Mouse (Mus musculus) lung, embryonic 14.5 days (tissue): ENCODE data around the gene Shank2. TPM values are rescaled to one million over a fixed set of nuclear protein-coding genes. Genes with fewer than 3 reads are reported as not detected.
A peak's percentile ranks its signal among the peaks of the same experiment; 100 is the strongest.

Experiments
- ATAC-seq: fragments of 200-750 bp; cut with Nextera tagmentation; 2 replicates; pipeline ENCODE4 v1.8.0; 2017; ENCODE audit warnings: mild to moderate bottlenecking, moderate TSS enrichment, moderate library complexity; ENCODE audit not compliant: insufficient read depth
- DNase-seq: peaks from one replicate; pipeline ENCODE4 v3.0.0-alpha.2; 2015
- H3K27ac ChIP-seq: fragments of 300-500 bp; sonication (generic); 2 replicates; pipeline ENCODE4 v1.5.1; 2014; ENCODE audit warnings: low read depth, mild to moderate bottlenecking, moderate library complexity
- H3K27me3 ChIP-seq: fragments of 300-500 bp; sonication (generic); 2 replicates; pipeline ENCODE4 v1.6.1; 2014; ENCODE audit warnings: low read length, control low read depth; ENCODE audit not compliant: insufficient read depth
- H3K36me3 ChIP-seq: fragments of 300-500 bp; sonication (generic); 2 replicates; pipeline ENCODE4 v1.6.1; 2014; ENCODE audit warnings: control low read depth; ENCODE audit not compliant: insufficient read depth
- H3K4me1 ChIP-seq: fragments of 300-500 bp; sonication (generic); 2 replicates; pipeline ENCODE4 v1.6.1; 2014; ENCODE audit warnings: antibody characterized with exemption, control low read depth; ENCODE audit not compliant: insufficient read depth
- H3K4me2 ChIP-seq: fragments of 300-500 bp; sonication (generic); 2 replicates; pipeline ENCODE4 v1.6.1; 2014; ENCODE audit warnings: mild to moderate bottlenecking
- H3K4me3 ChIP-seq: fragments of 300-500 bp; sonication (generic); 2 replicates; pipeline ENCODE4 v1.5.1; 2014; ENCODE audit warnings: low read depth, low read length
- H3K9ac ChIP-seq: fragments of 300-500 bp; sonication (generic); 2 replicates; pipeline ENCODE4 v1.6.1; 2014
- H3K9me3 ChIP-seq: fragments of 300-500 bp; sonication (generic); 2 replicates; pipeline ENCODE4 v1.6.1; 2016; ENCODE audit warnings: low read depth, low read length, control low read depth
- CTCF ChIP-seq: IDR thresholded peaks from 2 replicates; pipeline ENCODE4 v1.5.1; 2016; ENCODE audit warnings: antibody characterized with exemption, low read depth
- WGBS: fragments of 180-500 bp; shearing (Covaris S2); extraction: QIAGEN DNeasy Blood & Tissue Kit; methylation state at CpG from one replicate; pipeline ENCODE4 v1.1.7; 2014; 5-methylcytosine and 5-hydroxymethylcytosine counted together
- polyA plus RNA-seq: library from polyadenylated mRNA; unstranded; fragments of >200 nt; fragmentation: Nextera tagmentation; extraction: Ambion mirVana; gene quantifications from 2 replicates; pipeline ENCODE4 v1.2.1, GENCODE M21; 2014

Gene Shank2
- polyA plus RNA-seq, 1 experiment from 2014 or later, result 2.1 TPM

DNA sequence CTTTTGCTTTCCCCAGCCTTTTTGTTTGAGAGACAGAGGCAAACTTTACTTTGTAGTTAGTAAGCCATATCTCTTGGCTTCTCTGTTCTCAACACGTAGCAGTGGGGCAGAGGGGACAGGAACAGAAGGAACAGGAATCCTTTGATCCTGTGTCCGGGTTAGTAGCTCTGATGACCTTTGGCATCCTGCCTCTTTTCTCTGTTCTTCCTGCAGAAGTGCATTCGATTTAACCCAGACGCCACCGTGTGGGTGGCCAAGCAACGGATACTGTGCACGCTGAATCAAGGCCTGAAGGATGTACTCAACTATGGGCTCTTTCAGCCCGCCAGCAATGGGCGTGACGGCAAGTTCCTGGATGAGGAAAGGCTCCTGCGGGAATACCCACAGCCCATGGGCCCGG is 50.3 kb downstream of the Shank2 start:
- H3K4me3 ChIP-seq, result no peak overlapping the region
- DNase-seq (peak; percentile 69), ATAC-seq (no peak)
- H3K27me3 ChIP-seq, result no peaks in the 10 kb centered on the region
- peak; percentile 49 for TF ChIP-seq CTCF
- no peak overlapping the region for H3K27ac ChIP-seq
- 9% methylated on average over 12 of the region's 12 CpGs for WGBS
- H3K4me1 ChIP-seq, result no peaks in the 10 kb centered on the region
- no peaks in the 10 kb centered on the region for H3K36me3 ChIP-seq
- no peak overlapping the region for H3K9ac ChIP-seq
- H3K4me2 ChIP-seq, result no peak overlapping the region
- H3K9me3 ChIP-seq, result no peaks in the 10 kb centered on the region

DNA sequence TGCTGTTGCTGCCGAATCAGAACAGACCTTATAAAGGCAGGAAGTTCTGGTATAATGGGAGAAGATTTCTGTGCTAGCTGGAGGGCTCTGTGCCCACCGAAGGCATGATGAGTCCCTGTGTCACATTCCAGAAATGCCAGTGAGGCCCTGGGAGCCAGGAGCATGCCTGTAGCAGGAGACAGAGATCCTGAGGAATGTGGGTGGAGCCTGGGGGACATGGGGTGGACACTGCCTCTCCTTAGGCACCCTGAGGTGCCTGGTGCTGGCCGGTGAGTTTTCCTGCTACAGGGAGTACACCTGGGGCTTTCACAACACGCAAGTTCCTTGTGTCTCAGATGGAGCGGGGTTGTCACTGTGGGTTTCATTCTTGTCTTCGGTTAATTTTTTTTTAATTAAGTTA is 53.5 kb downstream of the Shank2 start:
- Histone ChIP-seq H3K27me3 (no peaks in the 10 kb centered on the region), H3K36me3 (no peaks in the 10 kb centered on the region), H3K4me1 (no peaks in the 10 kb centered on the region), H3K9ac (no peak overlapping the region), H3K4me3 (no peak overlapping the region), H3K4me2 (no peak overlapping the region), H3K27ac (no peak overlapping the region), H3K9me3 (no peaks in the 10 kb centered on the region)
- ATAC-seq (peak; percentile 17; the same call in 1 of the 2 replicates), DNase-seq (peak; percentile 9)
- 53% methylated on average over 6 of the region's 6 CpGs for WGBS
- TF ChIP-seq CTCF, result no peak

DNA sequence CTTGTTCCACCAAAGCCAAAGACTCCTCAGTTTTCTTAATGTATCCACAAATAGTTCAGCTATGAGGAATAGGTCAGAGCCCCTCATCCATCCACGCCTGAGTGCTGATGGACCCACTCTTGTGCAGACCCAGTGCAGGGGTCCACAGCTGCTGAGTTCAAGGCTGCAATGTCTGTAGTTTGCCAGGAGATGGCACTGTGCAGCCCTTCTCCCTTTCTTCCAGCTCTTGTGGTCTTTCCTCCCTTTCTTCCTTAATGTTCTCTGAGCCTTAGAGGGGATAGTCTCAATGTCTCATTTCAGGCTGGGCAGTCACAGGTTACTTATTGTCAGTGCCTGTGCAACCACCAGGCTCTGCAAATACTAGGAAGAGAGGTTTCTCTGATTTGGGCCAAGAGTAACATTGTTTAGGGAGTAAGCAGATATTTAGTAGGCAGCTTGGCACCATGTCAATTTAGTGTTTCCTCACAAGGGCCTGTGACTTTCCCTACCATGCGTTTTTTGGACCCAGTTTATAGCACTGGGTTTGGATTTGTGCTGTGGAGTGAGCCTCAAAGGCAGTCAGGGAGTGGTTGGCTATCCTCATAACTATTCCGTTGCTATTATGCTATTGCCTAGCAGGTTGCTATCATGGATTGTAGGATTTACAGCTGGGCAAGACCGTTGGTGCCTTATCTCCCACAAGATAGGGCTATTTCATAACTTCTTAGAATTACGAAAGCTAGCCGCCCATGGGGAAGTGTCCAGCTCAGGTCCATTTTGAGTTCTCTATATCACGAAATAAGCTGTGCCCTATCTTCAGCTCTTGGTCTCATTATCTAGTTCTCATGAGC is 54.2 kb downstream of the Shank2 start:
- Histone ChIP-seq H3K9ac (no peak overlapping the region), H3K4me2 (no peak overlapping the region), H3K27ac (no peak overlapping the region), H3K9me3 (no peaks in the 10 kb centered on the region), H3K36me3 (no peaks in the 10 kb centered on the region), H3K4me1 (no peaks in the 10 kb centered on the region), H3K4me3 (no peak overlapping the region), H3K27me3 (no peaks in the 10 kb centered on the region)
- WGBS, result 60% methylated on average over 7 of the region's 7 CpGs
- DNase-seq (peak; percentile 55), ATAC-seq (no peak)
- TF ChIP-seq CTCF, result peak; percentile 83

DNA sequence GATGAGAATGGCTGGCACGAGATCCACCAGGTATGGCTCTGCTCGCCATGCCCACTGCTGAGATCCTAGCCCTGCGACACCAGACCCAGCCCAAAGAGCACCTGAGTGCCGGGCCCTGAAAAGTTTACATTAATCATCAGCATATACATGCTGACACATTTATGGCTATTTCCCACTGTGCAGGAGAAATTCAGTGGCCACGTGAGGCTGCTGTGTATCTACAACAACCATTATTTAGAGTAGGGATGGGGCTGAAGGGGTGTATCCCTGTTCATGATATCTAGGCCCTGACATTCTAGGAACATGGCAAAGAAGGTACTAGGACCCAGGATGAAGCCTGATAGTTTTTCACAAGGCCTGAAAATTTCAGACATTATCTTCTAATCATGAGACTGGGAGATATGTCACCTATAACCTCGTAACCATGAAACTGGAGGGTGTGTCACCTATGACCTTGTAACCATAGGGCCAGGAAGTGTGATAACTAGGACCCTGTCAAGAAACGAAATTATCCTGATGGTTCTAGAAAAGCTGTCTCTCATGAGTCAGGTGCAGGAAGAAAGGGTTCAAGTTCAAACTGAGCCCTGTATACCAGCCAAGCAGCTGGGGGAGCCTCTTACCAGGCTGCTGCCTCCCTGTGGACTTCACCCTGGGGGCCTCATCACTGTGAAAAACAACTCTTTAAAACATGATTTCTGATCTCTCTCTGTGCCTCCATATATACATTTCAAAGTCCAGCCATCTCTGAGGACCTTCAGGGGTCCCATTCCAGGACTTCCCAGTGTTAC is 68.6 kb downstream of the Shank2 start:
- no peak for DNase-seq
- WGBS, result 65% methylated on average over 7 of the region's 7 CpGs
- H3K4me1 ChIP-seq, result no peaks in the 10 kb centered on the region
- no peak overlapping the region for H3K4me2 ChIP-seq
- H3K9ac ChIP-seq, result no peak overlapping the region
- H3K27ac ChIP-seq, result no peak overlapping the region
- no peaks in the 10 kb centered on the region for H3K36me3 ChIP-seq
- H3K9me3 ChIP-seq, result no peaks in the 10 kb centered on the region
- no peak overlapping the region for H3K4me3 ChIP-seq
- no peaks in the 10 kb centered on the region for H3K27me3 ChIP-seq
- TF ChIP-seq CTCF, result no peak
- no peak for ATAC-seq

DNA sequence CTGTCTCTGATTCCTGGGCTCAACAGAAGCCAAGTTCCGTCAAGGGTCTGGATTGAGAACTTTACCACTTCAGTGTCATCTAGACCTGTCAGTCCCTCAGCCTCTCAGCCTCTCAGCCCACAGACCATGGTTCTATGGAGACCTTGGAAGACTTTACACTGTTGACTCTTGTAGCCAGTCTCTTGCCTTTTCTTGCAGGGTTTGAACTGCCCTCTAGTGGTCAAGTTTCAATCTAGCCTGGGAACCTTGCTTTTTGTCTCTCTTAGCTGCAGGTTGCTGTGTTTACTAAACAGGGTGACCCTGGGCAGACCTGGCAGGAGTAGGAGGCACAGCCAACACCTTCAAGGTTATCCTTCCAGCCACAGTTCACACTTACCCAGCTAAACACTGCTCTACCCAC is 70.5 kb downstream of the Shank2 start:
- H3K36me3 ChIP-seq, result no peaks in the 10 kb centered on the region
- no peak overlapping the region for H3K4me2 ChIP-seq
- WGBS, result 28% methylated on average over 1 of the region's 1 CpGs
- H3K27ac ChIP-seq, result no peak overlapping the region
- no peaks in the 10 kb centered on the region for H3K27me3 ChIP-seq
- no peaks in the 10 kb centered on the region for H3K4me1 ChIP-seq
- ATAC-seq (no peak), DNase-seq (peak; percentile 65)
- no peaks in the 10 kb centered on the region for H3K9me3 ChIP-seq
- peak; percentile 73 for TF ChIP-seq CTCF
- H3K4me3 ChIP-seq, result no peak overlapping the region
- no peak overlapping the region for H3K9ac ChIP-seq

DNA sequence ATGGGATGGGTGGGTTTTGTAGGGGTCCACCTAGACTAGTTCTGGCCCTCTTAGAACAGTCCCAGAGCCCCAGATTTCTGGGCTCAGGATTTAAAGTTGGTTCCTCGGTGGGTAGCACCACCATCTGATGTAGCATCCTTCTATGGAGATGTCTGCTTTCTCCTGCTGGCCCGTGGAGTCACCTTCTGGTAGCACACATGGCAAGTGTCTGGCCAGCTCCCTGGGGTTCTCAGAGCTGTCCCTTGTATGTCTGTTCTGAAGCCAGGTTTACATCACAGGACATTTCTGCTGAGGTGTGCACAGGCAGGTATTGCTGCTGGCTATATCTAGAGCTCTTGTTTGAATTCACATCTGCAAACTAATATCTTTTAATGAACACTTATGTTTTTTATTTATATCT is 71.1 kb downstream of the Shank2 start:
- Histone ChIP-seq H3K4me3 (no peak overlapping the region), H3K4me2 (no peak overlapping the region), H3K27me3 (no peaks in the 10 kb centered on the region), H3K9ac (no peak overlapping the region), H3K4me1 (no peaks in the 10 kb centered on the region), H3K27ac (no peak overlapping the region), H3K36me3 (no peaks in the 10 kb centered on the region), H3K9me3 (no peaks in the 10 kb centered on the region)
- ATAC-seq, result no peak
- no peak for TF ChIP-seq CTCF
- DNase-seq, result no peak
- WGBS, result 86% methylated on average over 2 of the region's 2 CpGs

DNA sequence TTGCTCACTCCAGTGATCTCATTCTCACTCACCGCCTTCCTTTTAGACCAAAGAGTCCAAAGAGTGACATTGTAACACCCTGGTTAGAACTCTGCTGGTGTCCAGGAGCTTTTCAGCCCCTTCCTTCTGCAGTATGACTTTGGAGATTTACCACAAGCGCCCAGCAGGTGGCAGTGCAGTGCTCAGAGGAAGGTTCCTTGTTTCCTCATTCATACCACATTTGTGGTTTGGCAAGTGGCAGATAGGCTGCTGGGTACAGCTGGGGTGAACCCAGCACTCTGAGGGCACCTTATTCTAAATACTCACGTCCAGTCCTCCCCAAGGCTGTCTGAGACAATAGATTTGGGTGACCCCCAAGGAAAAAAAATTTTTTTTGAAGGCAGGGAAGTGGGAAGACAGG is 73.0 kb downstream of the Shank2 start:
- no peak overlapping the region for H3K4me3 ChIP-seq
- no peak for ATAC-seq
- peak; percentile 83 for TF ChIP-seq CTCF
- H3K9ac ChIP-seq, result no peak overlapping the region
- WGBS, result 19% methylated on average over 3 of the region's 3 CpGs
- no peak overlapping the region for H3K27ac ChIP-seq
- no peaks in the 10 kb centered on the region for H3K9me3 ChIP-seq
- H3K27me3 ChIP-seq, result no peaks in the 10 kb centered on the region
- no peaks in the 10 kb centered on the region for H3K36me3 ChIP-seq
- DNase-seq, result peak; percentile 88
- no peaks in the 10 kb centered on the region for H3K4me1 ChIP-seq
- H3K4me2 ChIP-seq, result no peak overlapping the region
